Mouse (Mus musculus) forebrain, postnatal 0 days (tissue): ENCODE measurements around the gene Cyp2d34. TPM values are rescaled to one million over a fixed set of nuclear protein-coding genes. Genes with fewer than 3 reads are reported as not detected.

Source experiments
- ATAC-seq: fragments of 200-750 bp; cut with Nextera tagmentation; 2 replicates; pipeline ENCODE4 v1.8.0; 2017; ENCODE audit warnings: mild to moderate bottlenecking, moderate library complexity
- DNase-seq: peaks from one replicate; pipeline ENCODE4 v3.0.0-alpha.2; 2015
- H3K27ac ChIP-seq: fragments of 300-500 bp; sonication (generic); 2 replicates; pipeline ENCODE4 v1.5.1; 2014; ENCODE audit warnings: low read depth, mild to moderate bottlenecking, antibody characterized with exemption, low read length, moderate library complexity, mixed read lengths
- H3K27me3 ChIP-seq: fragments of 300-500 bp; sonication (generic); 2 replicates; pipeline ENCODE4 v1.6.1; 2014; ENCODE audit warnings: mild to moderate bottlenecking, low read length, mixed read lengths; ENCODE audit not compliant: insufficient read depth
- H3K36me3 ChIP-seq: fragments of 300-500 bp; sonication (generic); 2 replicates; pipeline ENCODE4 v1.6.1; 2014; ENCODE audit warnings: mild to moderate bottlenecking, moderate library complexity; ENCODE audit not compliant: insufficient read depth
- H3K4me1 ChIP-seq: fragments of 300-500 bp; sonication (generic); 2 replicates; pipeline ENCODE4 v1.6.1; 2014; ENCODE audit warnings: antibody characterized with exemption; ENCODE audit not compliant: insufficient read depth
- H3K4me2 ChIP-seq: fragments of 300-500 bp; sonication (generic); 2 replicates; pipeline ENCODE4 v1.6.1; 2014; ENCODE audit warnings: low read depth, mild to moderate bottlenecking, moderate library complexity
- H3K4me3 ChIP-seq: fragments of 300-500 bp; sonication (generic); 2 replicates; pipeline ENCODE4 v1.5.1; 2014; ENCODE audit warnings: low read depth, low read length, mixed read lengths
- H3K9ac ChIP-seq: fragments of 300-500 bp; sonication (generic); 2 replicates; pipeline ENCODE4 v1.6.1; 2014; ENCODE audit warnings: mild to moderate bottlenecking
- H3K9me3 ChIP-seq: fragments of 300-500 bp; sonication (generic); 2 replicates; pipeline ENCODE4 v1.6.1; 2016; ENCODE audit warnings: low read length
- CTCF ChIP-seq: sonication (generic); IDR thresholded peaks from 2 replicates; pipeline ENCODE4 v1.5.1; 2016; ENCODE audit warnings: antibody characterized with exemption, control low read depth, low read depth
- WGBS: fragments of 180-500 bp; shearing (Covaris S2); extraction: QIAGEN DNeasy Blood & Tissue Kit; methylation state at CpG from one replicate; pipeline ENCODE4 v1.1.7; 2014; 5-methylcytosine and 5-hydroxymethylcytosine counted together
- polyA plus RNA-seq: library from polyadenylated mRNA; unstranded; fragments of >200 nt; fragmentation: Nextera tagmentation; extraction: Ambion mirVana; gene quantifications from 2 replicates; pipeline ENCODE4 v1.2.1, GENCODE M21; 2015
- total RNA-seq: library from RNA; depleted of rRNA; stranded (reverse); fragments of >200 nt; gene quantifications from 2 replicates; pipeline ENCODE4 v1.2.3, GENCODE M21; 2014

Gene Cyp2d34
- total and polyA plus RNA-seq, 2 experiments from 2014 or later = not detected

GRCm38 (mm10) chr15:82640201-82640600 is 19.5 kb upstream of the Cyp2d34 start:
- H3K36me3 ChIP-seq = no peaks in the 10 kb centered on the region
- DNase-seq = no peak
- H3K9ac ChIP-seq = no peak overlapping the region
- no peaks in the 10 kb centered on the region for H3K4me1 ChIP-seq
- no peaks in the 10 kb centered on the region for H3K27me3 ChIP-seq
- TF ChIP-seq CTCF = no peak
- ATAC-seq = no peak
- 90% methylated on average over 7 of the region's 7 CpGs for WGBS
- no peak overlapping the region for H3K4me3 ChIP-seq
- no peak overlapping the region for H3K4me2 ChIP-seq
- no peak overlapping the region for H3K27ac ChIP-seq
- no peaks in the 10 kb centered on the region for H3K9me3 ChIP-seq

- WGBS = 81% methylated on average over 14 of the region's 14 CpGs
- Histone ChIP-seq H3K4me1 (no peaks in the 10 kb centered on the region), H3K27ac (no peak overlapping the region), H3K4me2 (no peak overlapping the region), H3K9ac (no peak overlapping the region), H3K9me3 (no peaks in the 10 kb centered on the region), H3K4me3 (no peak overlapping the region), H3K36me3 (no peaks in the 10 kb centered on the region), H3K27me3 (no peaks in the 10 kb centered on the region)
- no peak for DNase-seq
- ATAC-seq = no peak
- TF ChIP-seq CTCF = no peak
Measured at GRCm38 (mm10) chr15:82637130-82638075, 16.7 kb upstream of the Cyp2d34 start.

- no peak overlapping the region for H3K4me2 ChIP-seq
- DNase-seq (no peak), ATAC-seq (no peak)
- no peak overlapping the region for H3K4me3 ChIP-seq
- H3K27ac ChIP-seq = no peak overlapping the region
- no peak for TF ChIP-seq CTCF
- H3K9me3 ChIP-seq = no peaks in the 10 kb centered on the region
- WGBS = 62% methylated on average over 1 of the region's 1 CpGs
- H3K36me3 ChIP-seq = no peaks in the 10 kb centered on the region
- H3K4me1 ChIP-seq = no peaks in the 10 kb centered on the region
- H3K27me3 ChIP-seq = no peaks in the 10 kb centered on the region
- H3K9ac ChIP-seq = no peak overlapping the region
Measured at GRCm38 (mm10) chr15:82634976-82635375, 14.2 kb upstream of the Cyp2d34 start.

- Histone ChIP-seq H3K4me2 (no peak overlapping the region), H3K9me3 (no peaks in the 10 kb centered on the region), H3K36me3 (no peaks in the 10 kb centered on the region), H3K4me3 (no peak overlapping the region), H3K9ac (no peak overlapping the region), H3K27me3 (no peaks in the 10 kb centered on the region), H3K27ac (no peak overlapping the region), H3K4me1 (no peaks in the 10 kb centered on the region)
- 88% methylated on average over 1 of the region's 1 CpGs for WGBS
- TF ChIP-seq CTCF = no peak
- DNase-seq = no peak
- no peak for ATAC-seq
Measured at GRCm38 (mm10) chr15:82621993-82622392, 1.2 kb upstream of the Cyp2d34 start.

GRCm38 (mm10) chr15:82618362-82619020 is 2.3 kb downstream of the Cyp2d34 start:
- Histone ChIP-seq H3K27ac (no peak overlapping the region), H3K36me3 (no peaks in the 10 kb centered on the region), H3K9me3 (no peaks in the 10 kb centered on the region), H3K4me1 (no peaks in the 10 kb centered on the region), H3K4me3 (no peak overlapping the region), H3K9ac (no peak overlapping the region), H3K4me2 (no peak overlapping the region), H3K27me3 (no peaks in the 10 kb centered on the region)
- TF ChIP-seq CTCF = no peak
- ATAC-seq = no peak
- DNase-seq = no peak
- 96% methylated on average over 9 of the region's 9 CpGs for WGBS

GRCm38 (mm10) chr15:82582621-82583020 is 38.1 kb downstream of the Cyp2d34 start:
- Histone ChIP-seq H3K27ac (no peak overlapping the region), H3K4me1 (no peaks in the 10 kb centered on the region), H3K27me3 (no peaks in the 10 kb centered on the region), H3K4me2 (no peak overlapping the region), H3K4me3 (no peak overlapping the region), H3K9me3 (no peaks in the 10 kb centered on the region), H3K9ac (no peak overlapping the region), H3K36me3 (no peaks in the 10 kb centered on the region)
- ATAC-seq (no peak), DNase-seq (no peak)
- WGBS = 79% methylated on average over 9 of the region's 9 CpGs
- TF ChIP-seq CTCF = no peak

- no peak for TF ChIP-seq CTCF
- WGBS = 74% methylated on average over 2 of the region's 2 CpGs
- Histone ChIP-seq H3K4me3 (no peak overlapping the region), H3K36me3 (no peaks in the 10 kb centered on the region), H3K27ac (no peak overlapping the region), H3K4me1 (no peaks in the 10 kb centered on the region), H3K27me3 (no peaks in the 10 kb centered on the region), H3K4me2 (no peak overlapping the region), H3K9ac (no peak overlapping the region), H3K9me3 (no peaks in the 10 kb centered on the region)
- no peak for DNase-seq
- no peak for ATAC-seq
Measured at GRCm38 (mm10) chr15:82579071-82579470, 41.7 kb downstream of the Cyp2d34 start.
